Mouse (Mus musculus): Measurements from ENCODE around the gene Snrnp200.
"Not testable (repeated sequence)": the region's sequence is repeated elsewhere in the genome, so short reads cannot be mapped to it uniquely, and the experiment has no call there.

Snrnp200 gene

DNA sequence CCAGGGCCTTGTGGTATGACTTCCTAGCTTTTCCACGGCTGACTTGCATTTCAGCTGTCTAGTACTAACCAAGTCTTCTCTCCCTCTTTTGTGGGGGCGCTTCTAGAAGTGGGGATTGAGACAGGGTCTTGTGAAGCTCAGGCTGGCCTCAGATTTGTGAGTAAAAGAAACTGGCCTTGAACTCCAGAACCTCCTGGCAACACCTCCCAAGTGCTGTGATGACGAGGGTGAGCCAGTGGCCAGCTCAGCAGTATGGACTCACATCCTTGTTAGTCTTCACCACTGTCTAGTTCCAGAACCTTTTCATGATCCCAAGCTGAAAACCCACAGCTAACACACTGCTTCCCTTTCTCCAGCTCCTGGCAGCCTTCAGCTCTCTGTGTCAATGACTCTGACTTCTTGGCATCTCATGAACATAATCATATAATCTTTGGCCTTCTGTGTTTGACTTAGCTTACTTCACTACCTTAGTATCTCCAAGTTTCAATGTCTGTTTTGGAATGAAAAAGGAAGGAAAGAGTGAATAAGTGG is 46.5 kb downstream of the Snrnp200 start:
- no peak for DNase-seq (ENCODE audit: low spot score)

DNA sequence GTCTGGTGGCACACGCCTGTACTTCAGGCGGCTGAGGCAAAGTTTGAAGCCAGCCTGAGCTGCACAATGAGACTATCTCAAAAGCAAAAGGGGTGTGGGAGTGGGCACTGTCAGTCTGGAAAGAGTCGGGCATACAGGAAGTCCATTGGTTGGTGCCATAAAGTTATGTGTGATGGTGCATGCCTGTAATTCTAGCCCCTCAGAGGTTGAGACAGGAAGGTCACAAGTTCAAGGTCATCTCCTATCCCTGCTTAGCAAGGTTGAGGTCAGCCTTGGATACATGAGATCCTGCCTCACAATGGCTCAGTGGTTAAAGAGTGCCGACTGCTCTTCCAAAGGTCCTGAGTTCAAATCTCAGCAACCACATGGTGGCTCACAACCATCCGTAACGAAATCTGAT is 47.1 kb downstream of the Snrnp200 start:
- no peak for DNase-seq (ENCODE audit: low spot score)

DNA sequence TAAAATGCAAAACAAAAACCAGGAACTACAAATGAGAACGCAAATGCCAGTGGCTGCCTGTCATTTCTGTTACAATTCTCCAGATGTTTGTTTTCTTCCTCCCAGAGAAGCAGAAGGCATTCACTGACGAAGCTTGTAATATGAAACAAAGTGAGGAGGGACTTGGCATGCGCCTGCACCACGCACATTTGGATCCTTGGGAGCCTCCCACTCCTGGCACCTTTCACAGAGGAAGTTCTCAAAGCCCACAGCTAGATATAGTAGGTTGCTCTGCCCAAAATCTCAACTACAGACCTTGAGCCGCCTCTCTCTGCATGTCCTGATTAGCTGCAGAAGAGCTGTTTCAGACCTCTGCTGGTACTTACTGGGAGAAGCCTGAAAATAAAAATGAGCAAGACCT is 51.2 kb downstream of the Snrnp200 start:
- peak; percentile 58 for DNase-seq (ENCODE audit: low spot score)

DNA sequence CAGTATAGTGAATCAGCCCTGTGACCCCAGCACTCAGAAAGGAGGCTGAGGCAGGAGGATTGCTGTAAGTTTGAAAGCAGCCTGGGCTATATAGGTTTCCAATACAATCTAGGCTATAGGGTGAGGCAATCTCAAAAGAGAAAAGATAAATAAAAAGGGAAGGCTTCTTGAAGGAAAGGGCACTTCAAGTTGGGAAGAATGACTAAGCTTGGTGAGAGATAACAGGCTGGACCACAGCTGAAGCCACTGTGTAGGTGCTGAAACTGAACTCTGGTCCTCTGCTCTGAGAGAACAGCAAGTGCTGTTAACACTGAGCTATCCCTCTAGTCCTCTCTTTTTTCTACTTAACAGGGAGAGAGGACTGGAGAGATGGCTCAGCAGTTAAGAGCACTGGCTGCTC is 54.3 kb downstream of the Snrnp200 start:
- no peak for DNase-seq (ENCODE audit: low spot score)

DNA sequence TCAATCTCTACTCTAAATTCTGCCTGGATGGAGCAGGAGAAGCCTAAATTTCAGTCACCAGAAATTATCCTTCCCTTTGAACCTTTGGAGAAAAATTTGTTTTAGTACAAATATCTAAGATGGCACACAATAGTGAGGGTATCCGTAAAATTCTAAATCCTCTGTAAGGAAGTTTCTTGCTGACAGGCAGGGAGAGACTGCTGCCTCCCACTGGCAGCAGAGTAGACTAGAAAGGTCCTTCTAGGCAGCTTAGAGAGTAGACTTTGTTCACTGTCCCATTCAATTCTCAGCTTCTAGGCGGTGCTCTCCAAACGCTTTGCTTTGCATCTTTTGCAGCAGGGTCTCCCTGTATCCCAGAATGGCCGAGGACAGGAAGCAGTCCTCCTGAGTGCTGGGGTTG is 59.7 kb downstream of the Snrnp200 start:
- DNase-seq (ENCODE audit: low spot score), result no peak

DNA sequence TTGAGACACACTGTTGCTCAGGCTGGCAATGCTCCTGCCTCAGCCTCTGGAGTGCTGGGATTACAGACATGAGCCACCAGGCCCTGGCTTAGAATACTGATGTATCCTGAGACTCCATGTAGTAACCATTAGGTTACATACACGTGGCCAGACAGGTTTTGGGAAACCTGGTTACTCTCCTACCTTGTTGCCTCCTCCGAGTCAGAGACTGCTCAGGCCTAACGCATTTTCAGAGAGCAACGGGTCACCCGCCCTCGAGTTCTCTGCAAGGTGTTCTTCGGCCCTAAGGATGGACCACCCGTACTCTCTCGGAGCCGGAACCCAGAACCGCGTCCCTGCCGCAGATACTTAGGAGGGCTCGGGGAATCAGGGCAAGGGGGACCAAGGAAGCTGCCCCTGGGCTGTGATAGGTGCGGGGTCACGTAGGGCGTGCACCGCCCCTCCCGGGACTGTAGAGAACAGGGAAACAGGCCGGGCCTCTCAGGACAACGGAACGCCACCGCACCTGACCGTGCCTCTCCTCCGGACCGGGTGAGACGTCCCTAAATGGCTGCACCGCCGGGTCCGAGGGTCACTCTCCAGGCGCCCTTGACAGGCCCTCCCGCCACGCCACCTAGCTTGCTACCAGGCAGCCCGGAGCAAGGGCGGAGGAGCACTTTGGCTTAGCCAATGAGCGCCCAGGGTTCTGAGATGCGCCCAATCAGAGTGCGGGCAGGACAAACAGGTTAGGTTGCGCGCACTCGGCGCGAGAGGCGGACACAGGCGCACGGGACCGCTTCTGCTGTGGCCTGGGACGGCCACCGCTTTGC is 61.5 kb downstream of the Snrnp200 start, which contains the start of gene Stard7:
Stard7 (plus strand) TSS at position 728 of the 809 bp plus-strand sequence.
- DNase-seq (ENCODE audit: low spot score), result peak; percentile 93

DNA sequence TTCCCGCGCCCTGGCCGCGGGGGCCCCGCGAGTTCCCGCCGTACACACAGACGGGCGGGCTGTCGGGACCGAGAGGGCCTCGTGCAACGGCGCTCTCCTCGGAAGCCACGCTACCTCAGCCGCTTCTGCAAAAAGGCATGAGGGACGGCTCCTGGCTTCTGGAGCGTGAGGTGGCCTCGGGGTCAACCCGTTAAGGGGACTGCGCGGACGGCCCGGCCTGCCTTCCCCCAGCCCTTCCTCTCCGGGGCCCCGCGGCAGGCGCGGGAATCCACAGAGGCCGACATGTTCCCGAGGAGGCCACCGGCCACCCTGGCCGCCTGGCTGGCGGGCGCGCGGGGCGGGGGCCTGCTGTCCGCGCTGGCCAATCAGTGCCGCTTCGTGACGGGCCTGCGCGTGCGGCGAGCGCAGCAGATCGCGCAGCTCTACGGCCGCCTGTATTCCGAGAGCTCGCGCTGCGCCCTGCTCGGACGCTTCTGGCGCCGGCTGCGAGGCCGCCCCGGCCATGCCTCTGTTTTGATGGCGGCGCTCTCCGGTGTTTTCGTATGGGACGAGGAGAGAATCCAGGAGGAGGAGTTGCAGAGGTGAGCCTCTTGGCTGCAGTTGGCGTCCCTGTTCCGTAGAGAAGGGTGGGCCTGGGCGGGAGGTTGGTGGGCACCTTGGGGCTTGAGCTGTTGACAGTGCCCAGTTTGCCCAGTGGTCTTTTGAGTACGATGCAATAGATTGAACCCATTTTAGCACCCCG is 62.3 kb downstream of the Snrnp200 start:
- DNase-seq (ENCODE audit: low spot score), result peak; percentile 89

DNA sequence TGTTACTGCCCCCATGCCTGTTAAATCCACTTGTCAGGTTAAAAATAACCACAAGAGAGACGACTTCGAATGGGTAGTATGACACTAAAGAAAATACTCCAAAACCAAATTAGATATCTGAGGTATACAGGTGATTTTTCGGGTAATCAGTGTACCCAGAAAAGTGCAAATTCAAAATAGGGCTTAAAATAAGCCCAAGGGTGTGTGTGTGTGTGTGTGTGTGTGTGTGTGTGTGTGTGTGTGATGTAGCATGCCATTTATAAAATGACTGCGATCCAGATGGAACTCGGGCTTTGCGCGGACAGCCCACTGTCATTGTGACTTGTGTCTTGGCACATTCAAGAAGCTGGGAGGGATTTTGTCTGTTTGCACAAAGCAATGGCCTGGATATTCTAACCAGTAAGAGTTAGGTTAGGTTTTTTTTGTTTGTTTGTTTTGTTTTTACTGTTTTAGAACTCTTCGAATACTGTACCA is 62.9 kb downstream of the Snrnp200 start:
- DNase-seq (ENCODE audit: low spot score), result no peak

DNA sequence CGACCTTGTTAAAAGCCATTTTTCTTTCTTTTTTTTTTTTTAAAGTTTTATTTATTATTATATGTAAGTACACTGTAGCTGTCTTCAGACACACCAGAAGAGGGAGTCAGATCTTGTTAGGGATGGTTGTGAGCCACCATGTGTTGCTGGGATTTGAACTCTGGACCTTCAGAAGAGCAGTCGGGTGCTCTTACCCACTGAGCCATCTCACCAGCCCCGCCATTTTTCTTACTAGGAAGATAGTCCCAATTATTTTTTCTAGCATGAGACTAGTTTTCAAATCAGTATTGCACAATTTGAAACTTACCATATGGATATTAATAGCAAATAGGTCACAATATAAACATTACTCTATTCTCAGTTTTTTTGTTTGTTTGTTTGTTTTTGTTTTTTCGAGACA is 63.9 kb downstream of the Snrnp200 start:
- not testable (repeated sequence) for DNase-seq (ENCODE audit: low spot score)

DNA sequence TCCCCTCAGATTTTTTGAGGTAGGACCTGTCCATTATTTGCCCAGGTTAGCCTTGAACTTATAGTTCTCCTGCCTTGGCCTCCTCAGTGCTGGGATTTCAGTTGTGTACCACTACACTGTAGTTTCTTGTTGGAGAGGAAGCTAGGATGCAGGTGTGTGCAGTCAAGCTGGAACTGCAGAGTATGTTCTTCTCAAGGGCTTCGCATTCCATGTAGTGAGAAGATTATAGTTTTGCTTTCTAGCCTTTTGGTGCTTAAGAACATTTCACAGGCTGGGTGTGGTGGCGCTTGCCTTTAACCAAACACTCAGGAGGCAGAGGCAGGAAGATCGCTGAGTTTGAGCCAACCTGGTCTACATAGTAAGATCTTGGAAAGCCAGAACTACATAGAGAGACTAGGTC is 64.6 kb downstream of the Snrnp200 start:
- no peak for DNase-seq (ENCODE audit: low spot score)

DNA sequence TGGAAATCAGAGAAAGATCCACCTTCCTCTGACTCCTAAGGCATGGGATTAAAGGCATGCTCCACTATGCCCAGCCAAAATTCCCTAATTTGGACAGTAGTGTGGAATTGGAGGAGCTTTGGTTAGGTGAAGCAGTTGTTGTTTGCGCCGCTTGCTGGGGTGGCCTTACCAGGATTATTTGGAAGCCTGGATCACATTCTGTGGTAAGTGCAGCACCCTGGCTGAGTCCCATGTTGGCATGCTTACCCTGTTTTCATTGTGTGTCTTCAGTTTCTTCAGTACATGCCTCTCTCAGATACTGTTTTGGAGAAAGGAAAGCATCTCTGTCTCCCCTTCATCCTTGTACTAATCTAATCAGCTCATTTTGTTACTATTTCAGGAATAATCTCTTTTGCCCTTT is 66.4 kb downstream of the Snrnp200 start:
- no peak for DNase-seq (ENCODE audit: low spot score)

DNA sequence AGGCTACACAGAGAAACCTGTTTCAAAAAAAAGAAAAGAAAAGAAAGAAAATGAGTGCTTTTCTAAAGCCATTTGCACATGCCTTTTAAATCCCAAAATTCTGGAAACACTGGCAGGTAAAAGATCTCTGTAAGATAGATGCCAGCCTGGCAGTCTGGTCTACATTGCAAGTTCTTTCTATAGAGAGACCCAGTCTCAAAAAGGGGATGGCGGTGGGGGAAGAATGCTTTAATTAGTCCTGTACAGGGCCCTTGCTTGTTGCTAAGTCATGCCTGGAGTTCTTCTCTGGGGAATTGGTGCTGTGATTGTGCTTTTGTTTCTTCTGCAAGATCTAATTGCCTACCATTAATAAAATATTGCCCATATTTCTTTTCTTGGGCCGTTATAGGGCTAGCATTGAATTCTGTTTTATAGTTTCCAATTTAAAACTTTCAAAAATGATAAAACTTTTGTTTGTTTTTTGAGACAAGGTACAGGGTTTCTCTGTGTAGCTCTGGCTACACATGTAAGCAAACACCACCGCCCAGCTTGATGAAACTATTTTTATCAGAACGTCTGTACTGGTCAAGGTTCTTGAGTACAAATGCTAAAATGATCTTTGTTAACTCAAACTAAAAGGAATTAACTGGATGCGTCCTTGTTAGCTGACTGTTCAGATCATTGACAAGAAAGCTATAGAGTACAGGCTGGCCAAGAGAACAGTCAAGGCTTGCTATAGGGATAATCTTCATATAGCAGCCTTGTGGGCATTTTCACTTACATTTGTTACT is 67.5 kb downstream of the Snrnp200 start:
- DNase-seq (ENCODE audit: low spot score), result no peak

DNA sequence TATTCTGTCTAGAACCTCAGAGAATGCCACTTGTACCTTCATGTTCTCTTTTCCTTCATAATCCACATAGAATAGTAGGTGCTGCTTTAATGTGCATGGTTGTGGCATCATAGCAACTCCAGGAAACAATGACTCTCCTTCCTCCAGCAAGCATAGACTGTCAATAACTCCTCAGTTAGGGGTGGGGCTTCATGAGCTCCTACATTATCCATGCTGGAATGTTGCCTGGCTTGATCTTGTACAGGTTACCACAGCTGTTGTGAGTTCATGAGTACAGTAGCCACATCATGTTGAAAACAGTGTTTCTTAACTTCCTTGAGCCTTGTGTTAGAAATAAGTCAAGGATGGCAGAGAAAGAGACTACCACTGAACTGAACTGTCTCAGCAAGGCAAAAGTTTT is 70.0 kb downstream of the Snrnp200 start:
- DNase-seq (ENCODE audit: low spot score), result no peak

All from testis, postnatal 10 days (tissue).